ENCODE assay signal across 8 mouse cellular contexts in the genomic region with DNA sequence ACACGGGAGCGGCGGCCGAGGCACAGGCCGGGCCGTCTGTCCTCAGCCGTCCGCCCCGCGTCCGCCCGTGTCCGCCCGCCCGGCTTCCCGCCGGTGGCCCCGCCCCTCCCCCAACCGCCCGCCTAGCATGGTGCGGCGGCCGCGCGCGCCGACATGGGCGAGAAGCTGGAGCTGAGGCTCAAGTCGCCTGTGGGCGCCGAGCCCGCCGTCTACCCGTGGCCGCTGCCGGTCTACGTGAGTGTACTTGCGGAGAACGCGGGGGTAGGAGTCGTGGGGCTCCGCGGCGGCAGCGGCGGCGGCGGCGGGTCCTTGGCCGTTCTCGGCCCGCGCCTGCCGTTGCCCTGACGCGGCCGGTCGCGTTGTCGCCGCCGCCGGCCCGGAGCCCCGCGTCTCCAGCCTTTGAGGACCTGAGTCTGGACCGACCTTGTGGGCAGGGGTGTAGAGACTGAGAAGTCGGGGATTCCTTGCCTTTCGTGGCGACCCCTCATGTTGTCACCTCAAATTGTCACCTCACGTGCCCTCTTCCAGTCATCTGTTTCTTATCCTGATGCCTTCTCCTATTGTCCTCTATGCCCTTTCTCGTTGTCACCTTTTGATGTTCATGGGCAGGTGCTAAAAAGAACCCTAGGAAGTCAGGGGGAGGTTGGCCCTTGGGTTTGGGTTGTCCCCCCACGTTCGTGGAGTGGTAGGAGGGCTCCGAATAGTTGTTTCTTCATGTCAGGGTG. TPM values are rescaled to one million over a fixed set of nuclear protein-coding genes. Genes with fewer than 3 reads are reported as not detected.
A peak's percentile ranks its signal among the peaks of the same experiment; 100 is the strongest.
DNase-seq lines count a peak whose midpoint lies in the region; ATAC-seq and TF ChIP-seq lines count a peak whose summit lies in the region.

No protein-coding gene starts in this region.

- H3K4me2 ChIP-seq in forebrain, embryonic 13.5 days: peak overlapping the region; percentile 100
- H3K4me2 ChIP-seq in liver, embryonic 11.5 days: peak overlapping the region; percentile 83
- peak overlapping the region; percentile 84 for H3K4me2 ChIP-seq in stomach, embryonic 15.5 days

- no peaks in the 10 kb centered on the region for H3K36me3 ChIP-seq in spleen, adult 2 months (ENCODE audit: control insufficient read depth, insufficient read depth, low read length)
- H3K36me3 ChIP-seq in forebrain, embryonic 13.5 days (ENCODE audit: poor library complexity, severe bottlenecking): no peaks in the 10 kb centered on the region
- no peaks in the 10 kb centered on the region for H3K36me3 ChIP-seq in liver, embryonic 11.5 days (ENCODE audit: control insufficient read depth, insufficient read depth, low read length)
- no peaks in the 10 kb centered on the region for H3K36me3 ChIP-seq in stomach, embryonic 15.5 days

- no peaks in the 10 kb centered on the region for H3K9me3 ChIP-seq in forebrain, embryonic 13.5 days (replicated peaks)
- no peaks in the 10 kb centered on the region for H3K9me3 ChIP-seq in liver, embryonic 11.5 days (ENCODE audit: control insufficient read depth, low read length)
- no peaks in the 10 kb centered on the region for H3K9me3 ChIP-seq in stomach, embryonic 15.5 days

- H3K9ac ChIP-seq in forebrain, embryonic 13.5 days: peak overlapping the region; percentile 96
- peak overlapping the region; percentile 94 for H3K9ac ChIP-seq in liver, embryonic 11.5 days (ENCODE audit: low read depth, low read length)
- H3K9ac ChIP-seq in stomach, embryonic 15.5 days: peak overlapping the region; percentile 88

- no peak for DNase-seq in spleen, adult 2 months (ENCODE audit: low read depth in 1 of 2, low spot score in 2 of 2)
- DNase-seq in spleen, postnatal 10 days (ENCODE audit: low spot score in 2 of 2): no peak
- peak; percentile 46 for DNase-seq in liver, embryonic 11.5 days (ENCODE audit: low spot score)
- DNase-seq in cerebellum, adult 18-20 months: no peak
- DNase-seq in natural killer cell, adult 2 months (ENCODE audit: low spot score in 2 of 2): no peak

- no peak for TF ChIP-seq CTCF in spleen, adult 2 months (IDR thresholded peaks at IDR 0.05; ENCODE audit: extremely low read depth, insufficient read depth, insufficient read length, insufficient replicate concordance)

- H3K4me3 ChIP-seq in spleen, adult 2 months (ENCODE audit: extremely low read depth, insufficient read depth, insufficient read length): peak overlapping the region; percentile 87
- peak overlapping the region; percentile 97 for H3K4me3 ChIP-seq in forebrain, embryonic 13.5 days
- peak overlapping the region; percentile 95 for H3K4me3 ChIP-seq in liver, embryonic 11.5 days (ENCODE audit: low read depth, low read length)
- peak overlapping the region; percentile 97 for H3K4me3 ChIP-seq in stomach, embryonic 15.5 days (replicated peaks)

- ATAC-seq in forebrain, embryonic 13.5 days: peak; percentile 14
- ATAC-seq in liver, embryonic 11.5 days (replicated peaks; ENCODE audit: low FRiP score): peak; percentile 44
- ATAC-seq in stomach, embryonic 15.5 days (ENCODE audit: insufficient read depth, low FRiP score, low read depth): no peak; the same call in 1 of the 2 replicates
- ATAC-seq in granulocyte monocyte progenitor cell, adult 5-6 weeks (replicated peaks; ENCODE audit: poor library complexity, severe bottlenecking): no peak

- under 1% methylated on average over 72 of the region's 75 CpGs for WGBS in spleen, adult 2 months
- under 1% methylated on average over 62 of the region's 75 CpGs for WGBS in forebrain, embryonic 13.5 days
- under 1% methylated on average over 56 of the region's 75 CpGs for WGBS in liver, embryonic 11.5 days
- WGBS in stomach, embryonic 15.5 days: under 1% methylated on average over 54 of the region's 75 CpGs

- no peaks in the 10 kb centered on the region for H3K27me3 ChIP-seq in spleen, adult 2 months (ENCODE audit: control insufficient read depth, insufficient read depth, low read length)
- no peaks in the 10 kb centered on the region for H3K27me3 ChIP-seq in forebrain, embryonic 13.5 days
- H3K27me3 ChIP-seq in liver, embryonic 11.5 days (replicated peaks; ENCODE audit: control insufficient read depth, insufficient read depth, low read length): no peaks in the 10 kb centered on the region
- no peaks in the 10 kb centered on the region for H3K27me3 ChIP-seq in stomach, embryonic 15.5 days (replicated peaks)

- peak overlapping the region; percentile 62 for H3K27ac ChIP-seq in spleen, adult 2 months (ENCODE audit: insufficient read depth, low read length)
- peak overlapping the region; percentile 80 for H3K27ac ChIP-seq in forebrain, embryonic 13.5 days
- H3K27ac ChIP-seq in liver, embryonic 11.5 days (ENCODE audit: low read depth, low read length): peak overlapping the region; percentile 81
- H3K27ac ChIP-seq in stomach, embryonic 15.5 days: peak overlapping the region; percentile 79

- no peak for TF ChIP-seq POLR2A in spleen, adult 2 months (IDR thresholded peaks at IDR 0.05; ENCODE audit: low read depth, low read length)

- H3K4me1 ChIP-seq in spleen, adult 2 months (ENCODE audit: control insufficient read depth, insufficient read depth, insufficient read length): peaks cover 28% of the 10 kb centered on the region; the same call in 1 of the 2 replicates
- H3K4me1 ChIP-seq in forebrain, embryonic 13.5 days: peaks cover 56% of the 10 kb centered on the region
- H3K4me1 ChIP-seq in liver, embryonic 11.5 days (replicated peaks; ENCODE audit: control insufficient read depth, insufficient read depth, low read length): peaks cover 57% of the 10 kb centered on the region
- peaks cover 42% of the 10 kb centered on the region for H3K4me1 ChIP-seq in stomach, embryonic 15.5 days

RNA-seq across cellular contexts. Expression of a gene that starts 0.4 kb away (rescaled TPM):
- polyA plus RNA-seq in spleen, adult 2 months (2012; rRNA removed): 46.2 and 56.2 TPM in 2 replicates
- polyA plus RNA-seq in forebrain, embryonic 13.5 days (2015; fragmentation: Nextera tagmentation; extraction: Ambion mirVana): 19.9 and 21.1 TPM in 2 replicates
- 23.9 and 28.2 TPM in 2 replicates for polyA plus RNA-seq in liver, embryonic 11.5 days (2014; fragmentation: Nextera tagmentation; extraction: Ambion mirVana)
- 17.3 and 17.4 TPM in 2 replicates for polyA plus RNA-seq in stomach, embryonic 15.5 days (2015; fragmentation: Nextera tagmentation; extraction: Ambion mirVana)
- 41.6 and 52.6 TPM in 2 replicates for total RNA-seq in granulocyte monocyte progenitor cell, adult 5-6 weeks (2014; fragmentation: Nextera tagmentation)
- total RNA-seq in granulocyte monocyte progenitor cell, adult 5-6 weeks (2017): 9.7 and 13.4 TPM in 2 replicates

RNA-seq across cellular contexts. Expression of a gene that starts 13.4 kb away (rescaled TPM):
- 92.5 and 111 TPM in 2 replicates for polyA plus RNA-seq in spleen, adult 2 months (2012; rRNA removed)
- polyA plus RNA-seq in forebrain, embryonic 13.5 days (2015; fragmentation: Nextera tagmentation; extraction: Ambion mirVana): 80.2 and 82.9 TPM in 2 replicates
- polyA plus RNA-seq in liver, embryonic 11.5 days (2014; fragmentation: Nextera tagmentation; extraction: Ambion mirVana): 53.1 and 53.2 TPM in 2 replicates
- 76.1 and 82.3 TPM in 2 replicates for polyA plus RNA-seq in stomach, embryonic 15.5 days (2015; fragmentation: Nextera tagmentation; extraction: Ambion mirVana)
- total RNA-seq in granulocyte monocyte progenitor cell, adult 5-6 weeks (2014; fragmentation: Nextera tagmentation): 43.2 and 47.8 TPM in 2 replicates
- total RNA-seq in granulocyte monocyte progenitor cell, adult 5-6 weeks (2017): 34.5 and 42.2 TPM in 2 replicates

RNA-seq across cellular contexts. Expression of a gene that starts 42.5 kb away (rescaled TPM):
- 38.7 and 54.3 TPM in 2 replicates for polyA plus RNA-seq in spleen, adult 2 months (2012; rRNA removed)
- 63.5 and 67.3 TPM in 2 replicates for polyA plus RNA-seq in forebrain, embryonic 13.5 days (2015; fragmentation: Nextera tagmentation; extraction: Ambion mirVana)
- polyA plus RNA-seq in liver, embryonic 11.5 days (2014; fragmentation: Nextera tagmentation; extraction: Ambion mirVana): 116 and 121 TPM in 2 replicates
- polyA plus RNA-seq in stomach, embryonic 15.5 days (2015; fragmentation: Nextera tagmentation; extraction: Ambion mirVana): 52.6 and 62.0 TPM in 2 replicates
- total RNA-seq in granulocyte monocyte progenitor cell, adult 5-6 weeks (2014; fragmentation: Nextera tagmentation): 88.0 and 106 TPM in 2 replicates
- total RNA-seq in granulocyte monocyte progenitor cell, adult 5-6 weeks (2017): 13.8 and 18.3 TPM in 2 replicates

RNA-seq across cellular contexts. Expression of a gene that starts 43.0 kb away (rescaled TPM):
- polyA plus RNA-seq in spleen, adult 2 months (2012; rRNA removed): 71.8 and 97.5 TPM in 2 replicates
- polyA plus RNA-seq in forebrain, embryonic 13.5 days (2015; fragmentation: Nextera tagmentation; extraction: Ambion mirVana): 141 and 151 TPM in 2 replicates
- polyA plus RNA-seq in liver, embryonic 11.5 days (2014; fragmentation: Nextera tagmentation; extraction: Ambion mirVana): 178 and 188 TPM in 2 replicates
- polyA plus RNA-seq in stomach, embryonic 15.5 days (2015; fragmentation: Nextera tagmentation; extraction: Ambion mirVana): 117 and 118 TPM in 2 replicates
- 99.1 and 108 TPM in 2 replicates for total RNA-seq in granulocyte monocyte progenitor cell, adult 5-6 weeks (2014; fragmentation: Nextera tagmentation)
- total RNA-seq in granulocyte monocyte progenitor cell, adult 5-6 weeks (2017): 33.0 and 33.7 TPM in 2 replicates

RNA-seq across cellular contexts. Expression of a gene that starts 49.6 kb away (rescaled TPM):
- 1.3 and 2.3 TPM in 2 replicates for polyA plus RNA-seq in spleen, adult 2 months (2012; rRNA removed)
- polyA plus RNA-seq in forebrain, embryonic 13.5 days (2015; fragmentation: Nextera tagmentation; extraction: Ambion mirVana): 0.13 TPM in 1 of 2 replicates, not detected in the other
- polyA plus RNA-seq in liver, embryonic 11.5 days (2014; fragmentation: Nextera tagmentation; extraction: Ambion mirVana): 0.14 TPM in 1 of 2 replicates, not detected in the other
- not detected in 2 replicates for polyA plus RNA-seq in stomach, embryonic 15.5 days (2015; fragmentation: Nextera tagmentation; extraction: Ambion mirVana)
- not detected in 2 replicates for total RNA-seq in granulocyte monocyte progenitor cell, adult 5-6 weeks (2014; fragmentation: Nextera tagmentation)
- 0.15 TPM in 1 of 2 replicates, not detected in the other for total RNA-seq in granulocyte monocyte progenitor cell, adult 5-6 weeks (2017)

Comparison
In these comparisons a context has a peak if more than half of its experiments do, and no peak if none do; other contexts are left out.
1. ATAC-seq: peak in forebrain, embryonic 13.5 days (single experiment) and liver, embryonic 11.5 days (single experiment); none in stomach, embryonic 15.5 days (single experiment) and granulocyte monocyte progenitor cell, adult 5-6 weeks (single experiment).
2. Peak in every context shown above with its lines, with median percentiles within 50 percentile points of each other: H3K27ac ChIP-seq, H3K4me3 ChIP-seq, H3K4me2 ChIP-seq and H3K9ac ChIP-seq.